Comparison of ENCODE assay signal across 8 mouse cellular contexts in the genomic region with DNA sequence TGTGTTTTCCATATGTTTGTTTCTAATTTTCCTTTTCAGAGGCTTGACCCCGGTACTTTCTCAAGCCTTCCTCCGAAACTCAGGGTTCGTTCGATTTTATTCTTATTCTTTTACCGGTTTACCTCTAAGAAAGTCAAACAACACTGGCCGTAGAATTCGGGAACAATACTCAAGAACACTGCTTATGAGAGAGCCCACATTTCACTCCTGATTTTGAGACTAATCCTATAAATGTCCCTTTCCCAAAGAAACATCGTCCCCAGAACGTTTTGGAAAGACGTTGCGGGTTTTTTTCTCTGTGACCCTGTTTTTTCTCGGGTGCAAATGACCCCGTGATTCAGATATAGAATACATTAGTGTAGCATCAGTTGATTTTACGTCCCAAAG. TPM values are rescaled to one million over a fixed set of nuclear protein-coding genes. Genes with fewer than 3 reads are reported as not detected.
A peak's percentile ranks its signal among the peaks of the same experiment; 100 is the strongest.
DNase-seq lines count a peak whose midpoint lies in the region; ATAC-seq and TF ChIP-seq lines count a peak whose summit lies in the region.

No protein-coding gene starts in this region.

- no peaks in the 10 kb centered on the region for H3K9me3 ChIP-seq in kidney, embryonic 16.5 days (ENCODE audit: low read length)
- no peaks in the 10 kb centered on the region for H3K9me3 ChIP-seq in hindbrain, embryonic 14.5 days (ENCODE audit: control insufficient read depth, low read length)
- no peaks in the 10 kb centered on the region for H3K9me3 ChIP-seq in midbrain, embryonic 14.5 days (ENCODE audit: control insufficient read depth, low read length)

- no peaks in the 10 kb centered on the region for H3K36me3 ChIP-seq in kidney, embryonic 16.5 days (ENCODE audit: insufficient read depth, low read length)
- H3K36me3 ChIP-seq in hindbrain, embryonic 14.5 days (replicated peaks; ENCODE audit: control insufficient read depth, insufficient read depth), result no peaks in the 10 kb centered on the region
- H3K36me3 ChIP-seq in midbrain, embryonic 14.5 days (ENCODE audit: control insufficient read depth, insufficient read depth, low read length), result no peaks in the 10 kb centered on the region

- peak overlapping the region; percentile 54 for H3K9ac ChIP-seq in kidney, embryonic 16.5 days (replicated peaks; ENCODE audit: low read length)
- H3K9ac ChIP-seq in hindbrain, embryonic 14.5 days, result peak overlapping the region; percentile 60
- H3K9ac ChIP-seq in midbrain, embryonic 14.5 days (replicated peaks; ENCODE audit: low read length), result no peak overlapping the region; the same call in 1 of the 2 replicates

- H3K27ac ChIP-seq in kidney, embryonic 16.5 days (ENCODE audit: low read length), result no peak overlapping the region
- no peak overlapping the region for H3K27ac ChIP-seq in cortical plate, adult 2 months (ENCODE audit: insufficient read depth, low read length)
- H3K27ac ChIP-seq in hindbrain, embryonic 14.5 days, result peak overlapping the region; percentile 65; the same call in 1 of the 2 replicates
- no peak overlapping the region for H3K27ac ChIP-seq in midbrain, embryonic 14.5 days (replicated peaks; ENCODE audit: low read depth, low read length)

- ATAC-seq in kidney, embryonic 16.5 days (ENCODE audit: low FRiP score, low TSS enrichment), result no peak
- peak; percentile 5; the same call in 1 of the 2 replicates for ATAC-seq in hindbrain, embryonic 14.5 days (ENCODE audit: low FRiP score)
- ATAC-seq in midbrain, embryonic 14.5 days (ENCODE audit: low FRiP score, low TSS enrichment), result peak; percentile 19

- H3K27me3 ChIP-seq in kidney, embryonic 16.5 days (ENCODE audit: insufficient read depth, low read length), result no peaks in the 10 kb centered on the region
- H3K27me3 ChIP-seq in hindbrain, embryonic 14.5 days (ENCODE audit: control insufficient read depth, insufficient read depth, low read length), result no peaks in the 10 kb centered on the region
- H3K27me3 ChIP-seq in midbrain, embryonic 14.5 days (ENCODE audit: control insufficient read depth, insufficient read depth, low read length), result no peaks in the 10 kb centered on the region

- H3K4me1 ChIP-seq in kidney, embryonic 16.5 days (ENCODE audit: insufficient read depth, low read length), result no peaks in the 10 kb centered on the region
- H3K4me1 ChIP-seq in cortical plate, adult 2 months (ENCODE audit: control insufficient read depth, insufficient read depth, low read length), result no peaks in the 10 kb centered on the region
- no peaks in the 10 kb centered on the region for H3K4me1 ChIP-seq in hindbrain, embryonic 14.5 days (replicated peaks; ENCODE audit: control insufficient read depth, insufficient read depth, low read length)
- no peaks in the 10 kb centered on the region for H3K4me1 ChIP-seq in midbrain, embryonic 14.5 days (ENCODE audit: control insufficient read depth, insufficient read depth, low read length)

- peak overlapping the region; percentile 56 for H3K4me2 ChIP-seq in kidney, embryonic 16.5 days (replicated peaks; ENCODE audit: low read depth, low read length)
- peak overlapping the region; percentile 50 for H3K4me2 ChIP-seq in hindbrain, embryonic 14.5 days (replicated peaks)
- H3K4me2 ChIP-seq in midbrain, embryonic 14.5 days (ENCODE audit: low read length), result peak overlapping the region; percentile 55

- TF ChIP-seq CTCF in cortical plate, adult 2 months (IDR thresholded peaks at IDR 0.05; ENCODE audit: extremely low read depth, insufficient read depth, low read length), result no peak

- H3K4me3 ChIP-seq in kidney, embryonic 16.5 days (ENCODE audit: low read length), result peak overlapping the region; percentile 69
- peak overlapping the region; percentile 50; the same call in 1 of the 2 replicates for H3K4me3 ChIP-seq in cortical plate, adult 2 months (ENCODE audit: insufficient read depth, low read length)
- H3K4me3 ChIP-seq in hindbrain, embryonic 14.5 days (replicated peaks; ENCODE audit: low read length), result peak overlapping the region; percentile 43
- peak overlapping the region; percentile 51 for H3K4me3 ChIP-seq in midbrain, embryonic 14.5 days (replicated peaks; ENCODE audit: low read depth, low read length)

- WGBS in kidney, embryonic 16.5 days, result 5% methylated on average over 14 of the region's 14 CpGs
- 4% methylated on average over 14 of the region's 14 CpGs for WGBS in hindbrain, embryonic 14.5 days
- 4% methylated on average over 14 of the region's 14 CpGs for WGBS in midbrain, embryonic 14.5 days

- TF ChIP-seq POLR2A in cortical plate, adult 2 months (IDR thresholded peaks at IDR 0.05; ENCODE audit: extremely low read depth, insufficient read depth, low read length), result no peak

- no peak for DNase-seq in kidney, postnatal 14 days
- DNase-seq in hindbrain, embryonic 14.5 days (ENCODE audit: low spot score), result no peak
- DNase-seq in midbrain, embryonic 14.5 days, result no peak
- DNase-seq in thymus, postnatal 10 days (ENCODE audit: low spot score in 2 of 2), result no peak
- DNase-seq in cerebellum, adult 18-20 months, result no peak
- DNase-seq in cerebellum, adult 8-10 months, result no peak

RNA-seq across cellular contexts. Expression of gene Fcgr3, which starts 19.7 kb away (rescaled TPM):
- 8.8 and 9.0 TPM in 2 replicates for polyA plus RNA-seq in kidney, embryonic 16.5 days (2015; fragmentation: Nextera tagmentation; extraction: Ambion mirVana)
- polyA plus RNA-seq in cortical plate, adult 2 months (2012; rRNA removed), result 20.6 and 21.1 TPM in 2 replicates
- polyA plus RNA-seq in hindbrain, embryonic 14.5 days (2014; fragmentation: Nextera tagmentation; extraction: Ambion mirVana), result 9.6 and 11.6 TPM in 2 replicates
- 2.5 and 8.3 TPM in 2 replicates for polyA plus RNA-seq in midbrain, embryonic 14.5 days (2014; fragmentation: Nextera tagmentation; extraction: Ambion mirVana)

RNA-seq across cellular contexts. Expression of gene Fcgr4, which starts 26.4 kb away (rescaled TPM):
- polyA plus RNA-seq in kidney, embryonic 16.5 days (2015; fragmentation: Nextera tagmentation; extraction: Ambion mirVana), result 0.87 and 1.3 TPM in 2 replicates
- polyA plus RNA-seq in cortical plate, adult 2 months (2012; rRNA removed), result 0.31 and 0.57 TPM in 2 replicates
- polyA plus RNA-seq in hindbrain, embryonic 14.5 days (2014; fragmentation: Nextera tagmentation; extraction: Ambion mirVana), result 0.33 and 0.56 TPM in 2 replicates
- polyA plus RNA-seq in midbrain, embryonic 14.5 days (2014; fragmentation: Nextera tagmentation; extraction: Ambion mirVana), result 1.5 TPM in 1 of 2 replicates, not detected in the other
